Mouse (Mus musculus) liver, postnatal 0 days (tissue): ENCODE results near the gene Sidt1.

Source experiments
- CTCF ChIP-seq: sonication (generic); IDR thresholded peaks from 2 replicates; pipeline ENCODE4 v1.5.1; 2016; ENCODE audit warnings: antibody characterized with exemption, low read depth
- EP300 ChIP-seq: IDR thresholded peaks from 2 replicates; pipeline ENCODE4 v1.6.1; 2016; ENCODE audit warnings: antibody characterized with exemption, low read depth, mild to moderate bottlenecking

GRCm38 (mm10) chr16:44210156-44211053 is 122.6 kb downstream of the Sidt1 start:
- TF ChIP-seq CTCF (no peak), EP300 (no peak)
